Mouse (Mus musculus): ENCODE results near the gene Lgals2. TPM values are rescaled to one million over a fixed set of nuclear protein-coding genes. Genes with fewer than 3 reads are reported as not detected.
A peak's percentile ranks its signal among the peaks of the same experiment; 100 is the strongest.

Gene Lgals2
- polyA plus RNA-seq, 1 experiment from 2014 or later = not detected

DNA sequence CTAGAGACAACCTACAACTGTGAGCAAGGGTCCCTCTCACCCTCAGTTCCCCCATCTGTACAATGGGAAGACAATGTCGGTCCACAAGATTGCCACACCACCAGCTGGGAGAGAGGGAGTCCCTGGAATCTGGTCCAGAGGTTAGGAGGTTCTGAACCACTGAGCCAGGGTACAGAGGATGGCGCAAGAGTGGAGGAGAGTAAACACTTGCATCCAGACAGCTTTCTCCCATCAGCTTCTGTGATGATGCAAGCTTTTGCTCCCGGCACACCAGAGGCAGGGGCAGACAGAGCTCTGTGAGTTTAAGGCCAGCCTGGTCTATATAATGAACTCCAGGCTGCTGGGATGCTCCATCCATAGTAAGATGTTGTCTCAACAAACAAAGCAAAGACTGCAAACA, 15.1 kb downstream of the Lgals2 start:
- peak overlapping the region; percentile 7; the same call in 1 of the 2 replicates for H3K27ac ChIP-seq
- H3K9ac ChIP-seq = no peak overlapping the region
- H3K4me1 ChIP-seq = peaks cover 69% of the 10 kb centered on the region
- no peaks in the 10 kb centered on the region for H3K9me3 ChIP-seq (replicated peaks)
- no peak for ATAC-seq (ENCODE audit: low FRiP score)
- peaks cover 35% of the 10 kb centered on the region for H3K27me3 ChIP-seq
- 58% methylated on average over 3 of the region's 3 CpGs for WGBS
- no peak overlapping the region for H3K4me3 ChIP-seq
- H3K4me2 ChIP-seq (replicated peaks) = no peak overlapping the region
- no peaks in the 10 kb centered on the region for H3K36me3 ChIP-seq

DNA sequence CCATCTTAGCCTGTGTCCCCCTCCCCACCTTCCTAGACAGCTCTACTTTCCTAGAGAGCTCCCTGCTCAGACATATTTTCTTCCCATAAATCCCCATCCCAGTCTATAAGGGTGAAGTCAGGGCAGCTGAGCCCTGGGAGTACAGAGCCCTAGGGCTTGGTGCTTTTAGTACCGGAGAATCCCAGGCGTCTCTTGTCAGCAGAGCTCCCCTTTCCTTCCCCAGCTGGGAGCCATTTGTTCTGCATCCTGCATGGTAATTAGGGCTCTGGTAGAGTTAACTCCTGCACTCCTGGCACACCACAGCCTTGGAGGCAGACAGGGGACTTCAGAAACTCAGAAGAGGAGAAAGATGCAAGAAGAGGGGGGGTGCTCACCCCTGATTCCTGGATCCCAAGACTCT, 15.6 kb downstream of the Lgals2 start:
- Histone ChIP-seq H3K4me3 (no peak overlapping the region), H3K9ac (peak overlapping the region; percentile 36; the same call in 1 of the 2 replicates), H3K27ac (peak overlapping the region; percentile 73; the same call in 1 of the 2 replicates), H3K27me3 (peaks cover 34% of the 10 kb centered on the region), H3K4me1 (peaks cover 71% of the 10 kb centered on the region), H3K36me3 (no peaks in the 10 kb centered on the region), H3K9me3 (replicated peaks) (no peaks in the 10 kb centered on the region), H3K4me2 (replicated peaks) (peak overlapping the region; percentile 27; the same call in 1 of the 2 replicates)
- peak; percentile 58; the same call in 1 of the 2 replicates for ATAC-seq (ENCODE audit: low FRiP score)
- 0% methylated on average over 2 of the region's 2 CpGs for WGBS

DNA sequence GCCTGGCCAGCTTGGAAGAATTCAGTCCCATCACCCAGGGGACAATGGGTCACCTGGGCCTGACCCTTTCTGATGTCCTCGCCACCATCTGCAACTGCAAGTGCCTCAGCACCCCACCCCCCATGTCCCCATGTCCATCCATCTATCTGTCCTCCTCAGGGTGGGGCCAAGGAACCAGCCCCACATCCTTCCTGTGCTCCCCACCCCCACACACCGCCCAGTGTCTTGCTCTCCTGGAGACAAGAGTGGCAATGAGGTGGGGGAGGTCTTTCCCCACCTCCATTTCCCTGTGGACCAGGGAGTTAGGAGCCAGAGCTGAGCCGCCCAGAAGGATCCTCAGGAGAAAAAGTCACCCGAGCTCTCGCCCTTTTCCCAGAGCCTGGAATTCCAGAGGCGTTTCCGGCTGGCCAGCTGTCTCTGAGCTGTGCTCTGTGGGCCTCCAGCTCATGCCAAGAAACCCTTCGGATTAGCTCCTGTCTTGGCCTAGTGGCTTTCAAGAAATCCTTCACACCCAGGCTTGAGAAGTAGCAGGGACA, 19.2 kb downstream of the Lgals2 start:
- Histone ChIP-seq H3K4me1 (peaks cover 63% of the 10 kb centered on the region), H3K27me3 (peaks cover 3% of the 10 kb centered on the region; the same call in 1 of the 2 replicates), H3K36me3 (no peaks in the 10 kb centered on the region), H3K9me3 (replicated peaks) (no peaks in the 10 kb centered on the region), H3K4me3 (no peak overlapping the region), H3K27ac (peak overlapping the region; percentile 72), H3K4me2 (replicated peaks) (no peak overlapping the region), H3K9ac (no peak overlapping the region)
- ATAC-seq (ENCODE audit: low FRiP score) = no peak
- WGBS = 36% methylated on average over 8 of the region's 8 CpGs

DNA sequence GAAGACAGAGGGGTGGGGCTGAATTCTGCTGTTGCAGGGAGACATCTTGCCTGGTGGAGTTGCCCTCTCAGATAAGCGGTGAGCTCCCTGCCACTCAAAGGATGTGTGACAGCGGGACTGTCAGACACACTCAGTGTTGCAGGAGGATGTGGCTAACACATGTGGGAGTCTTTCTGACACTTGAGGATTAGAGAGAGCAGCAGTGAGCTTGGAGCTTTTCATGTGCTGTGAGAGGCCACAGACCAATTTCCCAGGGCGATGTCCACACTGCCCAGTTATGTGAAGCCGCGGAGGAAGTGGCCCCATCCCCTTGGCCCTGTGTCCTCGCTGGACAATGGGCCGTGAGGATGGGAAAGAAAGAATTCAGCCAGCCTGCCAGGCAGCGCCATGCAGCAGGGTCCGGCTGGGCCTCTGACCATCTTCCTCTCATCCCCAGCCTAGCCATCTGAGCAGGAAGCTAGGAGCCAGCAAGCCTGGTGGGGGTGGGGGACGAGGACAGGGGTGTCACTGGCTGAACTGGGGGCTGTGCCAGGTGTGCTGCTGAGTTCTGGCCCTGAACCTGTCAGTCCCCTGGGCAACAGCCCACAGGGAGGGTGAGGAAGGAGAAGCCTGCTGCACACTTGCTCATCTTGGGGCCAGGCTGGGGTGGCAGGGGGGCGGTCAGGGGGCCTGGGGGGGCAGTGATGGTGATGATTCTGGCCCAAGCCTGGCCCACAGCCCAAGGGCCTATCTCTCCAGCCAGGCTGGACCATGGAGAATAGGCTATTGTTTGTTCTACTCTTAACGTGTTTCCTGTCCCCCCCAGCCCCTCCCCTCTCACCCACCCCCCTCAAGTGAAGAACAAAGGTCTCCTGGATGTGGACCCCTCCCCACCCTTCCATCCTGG, 19.9 kb downstream of the Lgals2 start:
- Histone ChIP-seq H3K4me3 (no peak overlapping the region), H3K36me3 (no peaks in the 10 kb centered on the region), H3K27ac (peak overlapping the region; percentile 72), H3K4me1 (peaks cover 56% of the 10 kb centered on the region), H3K9me3 (replicated peaks) (no peaks in the 10 kb centered on the region), H3K27me3 (no peaks in the 10 kb centered on the region), H3K9ac (no peak overlapping the region), H3K4me2 (replicated peaks) (no peak overlapping the region)
- WGBS = 8% methylated on average over 12 of the region's 12 CpGs
- no peak for ATAC-seq (ENCODE audit: low FRiP score)

DNA sequence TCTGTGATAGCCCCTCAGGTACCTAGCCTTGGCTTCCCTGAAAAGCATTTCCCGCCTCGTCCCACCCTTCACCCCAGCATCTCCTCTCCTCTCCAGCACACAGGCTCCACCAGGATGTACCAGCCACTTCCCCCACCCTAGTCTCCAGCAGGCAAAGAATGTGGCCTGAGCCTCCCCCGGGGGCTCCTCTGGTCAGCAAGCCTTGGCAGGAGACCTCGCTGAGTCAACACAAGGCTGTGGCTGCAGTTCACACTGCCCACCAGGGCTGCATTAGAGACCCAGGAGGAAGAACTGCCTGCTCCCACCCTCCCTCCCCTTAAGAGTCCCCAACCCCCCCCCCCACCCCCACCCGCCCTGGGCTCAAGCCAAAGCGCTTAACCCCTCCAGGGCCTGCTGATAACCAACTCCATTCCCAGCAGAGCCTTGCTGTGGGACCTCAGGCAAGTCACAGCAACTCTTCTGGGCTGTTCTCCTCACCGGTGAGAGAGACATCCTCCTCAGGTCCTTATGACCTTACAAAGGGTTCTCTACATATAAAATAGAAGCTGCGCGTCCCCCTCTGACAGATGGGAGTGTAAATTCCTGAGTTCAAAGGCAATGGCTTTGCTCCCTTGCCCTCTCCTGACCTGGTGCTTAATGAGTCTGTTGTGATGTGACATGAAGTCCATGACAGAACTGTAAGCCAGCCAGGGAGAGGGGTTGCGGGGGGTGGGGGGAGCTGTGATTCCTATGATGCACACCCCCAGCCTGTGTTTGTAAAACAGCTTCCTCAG, 20.9 kb downstream of the Lgals2 start:
- Histone ChIP-seq H3K27me3 (no peaks in the 10 kb centered on the region), H3K4me1 (peaks cover 46% of the 10 kb centered on the region), H3K9me3 (replicated peaks) (no peaks in the 10 kb centered on the region), H3K4me3 (no peak overlapping the region), H3K36me3 (no peaks in the 10 kb centered on the region), H3K4me2 (replicated peaks) (no peak overlapping the region), H3K9ac (peak overlapping the region; percentile 24; the same call in 1 of the 2 replicates), H3K27ac (peak overlapping the region; percentile 72; the same call in 1 of the 2 replicates)
- WGBS = 48% methylated on average over 10 of the region's 10 CpGs
- no peak for ATAC-seq (ENCODE audit: low FRiP score)

DNA sequence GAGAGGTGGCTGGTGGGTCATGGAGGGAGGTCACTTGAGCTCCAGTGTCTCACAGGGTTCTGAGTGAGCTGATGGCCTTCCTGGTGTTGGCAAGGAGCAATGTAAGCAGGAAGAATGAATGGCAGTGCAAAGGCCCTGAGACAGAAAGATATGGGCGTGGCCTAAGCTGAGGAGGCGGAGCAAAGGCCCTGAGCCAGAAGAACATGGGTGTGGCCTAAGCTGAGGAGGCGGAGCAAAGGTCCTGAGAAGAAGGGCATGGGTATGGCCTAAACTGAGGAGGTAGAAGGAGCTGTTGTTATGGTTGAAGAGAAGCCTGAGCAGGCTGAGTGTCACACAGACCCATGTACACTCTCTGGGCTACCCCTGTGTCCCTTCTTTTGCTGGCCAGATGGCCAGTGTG, 21.7 kb downstream of the Lgals2 start:
- Histone ChIP-seq H3K4me2 (replicated peaks) (no peak overlapping the region), H3K4me1 (peaks cover 39% of the 10 kb centered on the region), H3K9ac (no peak overlapping the region), H3K4me3 (no peak overlapping the region), H3K27me3 (peaks cover 3% of the 10 kb centered on the region; the same call in 1 of the 2 replicates), H3K27ac (peak overlapping the region; percentile 40; the same call in 1 of the 2 replicates), H3K36me3 (no peaks in the 10 kb centered on the region), H3K9me3 (replicated peaks) (no peaks in the 10 kb centered on the region)
- 92% methylated on average over 3 of the region's 3 CpGs for WGBS
- 0 out of 2 replicates have a peak, but pooled peaks have one; percentile 17 for ATAC-seq (ENCODE audit: low FRiP score)

DNA sequence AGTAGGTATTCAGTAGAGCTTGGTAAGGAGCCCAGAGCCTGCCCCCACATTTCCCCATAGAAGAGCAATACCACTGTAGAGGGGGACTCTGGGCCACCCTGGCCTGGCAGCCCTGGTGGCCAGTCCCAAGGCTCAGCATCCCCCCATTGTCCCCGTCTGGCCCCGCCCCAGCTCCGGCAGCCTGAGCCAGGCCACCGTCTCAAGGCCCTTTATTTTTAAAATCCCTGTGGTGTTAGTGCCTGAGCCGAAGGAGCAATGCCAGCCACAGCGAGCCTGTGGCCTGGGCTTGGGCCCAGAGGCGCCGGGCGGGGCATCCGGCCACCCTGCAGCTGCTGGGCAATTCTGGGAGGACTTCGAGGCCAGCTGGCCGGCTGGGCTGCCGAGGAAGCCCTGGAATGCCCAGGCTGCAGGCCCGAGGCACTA, 22.6 kb downstream of the Lgals2 start:
- Histone ChIP-seq H3K36me3 (no peaks in the 10 kb centered on the region), H3K4me2 (replicated peaks) (no peak overlapping the region), H3K4me3 (no peak overlapping the region), H3K9me3 (replicated peaks) (no peaks in the 10 kb centered on the region), H3K27ac (peak overlapping the region; percentile 66), H3K9ac (peak overlapping the region; percentile 35; the same call in 1 of the 2 replicates), H3K4me1 (peaks cover 43% of the 10 kb centered on the region), H3K27me3 (peaks cover 10% of the 10 kb centered on the region; the same call in 1 of the 2 replicates)
- peak; percentile 47 for ATAC-seq (ENCODE audit: low FRiP score)
- 12% methylated on average over 14 of the region's 14 CpGs for WGBS

DNA sequence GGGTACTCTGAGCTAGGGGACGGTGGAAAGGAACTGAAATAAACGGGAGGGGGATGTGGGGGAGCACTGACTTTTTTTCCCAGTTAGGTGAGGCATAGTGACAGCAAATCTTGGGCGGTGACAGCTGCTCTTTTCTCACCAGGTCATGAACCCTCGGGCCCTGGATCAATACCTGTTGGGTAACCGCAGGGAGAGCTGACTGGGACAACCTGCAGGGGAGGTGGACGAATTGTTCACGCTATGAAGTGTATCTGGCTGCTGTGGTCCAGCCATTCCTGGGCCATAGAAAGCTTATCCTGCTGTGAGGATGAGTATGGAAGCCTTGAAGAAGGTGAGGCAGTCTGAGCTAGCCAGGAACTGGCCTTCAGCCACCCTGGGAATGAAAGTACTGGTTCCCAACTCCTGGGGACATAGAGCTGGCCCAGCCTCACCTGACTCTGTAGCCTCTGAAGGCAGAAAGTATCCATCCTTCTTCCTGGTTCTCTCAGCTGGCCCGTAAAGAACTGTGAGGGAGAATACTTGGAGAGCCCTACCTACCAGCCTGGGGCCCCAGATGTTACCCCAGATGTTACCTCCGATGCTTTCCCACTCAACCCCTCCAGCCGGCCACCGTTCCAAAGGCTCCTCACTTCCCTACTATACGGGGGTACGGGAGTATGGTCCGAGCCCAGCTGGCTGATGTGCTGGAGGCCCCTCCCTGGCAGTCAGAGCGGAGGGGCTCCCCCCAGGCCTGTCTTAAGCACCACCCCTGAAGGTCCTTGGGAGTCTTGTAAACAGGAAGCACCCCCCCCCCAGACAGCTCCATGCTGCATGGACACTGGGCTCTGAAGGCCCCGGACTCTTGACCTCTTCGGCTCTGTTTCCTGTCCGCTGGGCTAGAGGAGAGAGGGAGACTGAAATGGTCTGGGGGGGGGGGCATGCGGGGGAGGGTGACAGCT, 23.3 kb downstream of the Lgals2 start:
- Histone ChIP-seq H3K9ac (0 out of 2 replicates have a peak overlapping the region, but pooled peaks have one; percentile 35), H3K4me1 (peaks cover 43% of the 10 kb centered on the region), H3K4me3 (no peak overlapping the region), H3K4me2 (replicated peaks) (no peak overlapping the region), H3K9me3 (replicated peaks) (no peaks in the 10 kb centered on the region), H3K27ac (peak overlapping the region; percentile 66; the same call in 1 of the 2 replicates), H3K36me3 (no peaks in the 10 kb centered on the region), H3K27me3 (peaks cover 17% of the 10 kb centered on the region)
- 0 out of 2 replicates have a peak, but pooled peaks have one; percentile 15 for ATAC-seq (ENCODE audit: low FRiP score)
- WGBS = 50% methylated on average over 18 of the region's 19 CpGs

DNA sequence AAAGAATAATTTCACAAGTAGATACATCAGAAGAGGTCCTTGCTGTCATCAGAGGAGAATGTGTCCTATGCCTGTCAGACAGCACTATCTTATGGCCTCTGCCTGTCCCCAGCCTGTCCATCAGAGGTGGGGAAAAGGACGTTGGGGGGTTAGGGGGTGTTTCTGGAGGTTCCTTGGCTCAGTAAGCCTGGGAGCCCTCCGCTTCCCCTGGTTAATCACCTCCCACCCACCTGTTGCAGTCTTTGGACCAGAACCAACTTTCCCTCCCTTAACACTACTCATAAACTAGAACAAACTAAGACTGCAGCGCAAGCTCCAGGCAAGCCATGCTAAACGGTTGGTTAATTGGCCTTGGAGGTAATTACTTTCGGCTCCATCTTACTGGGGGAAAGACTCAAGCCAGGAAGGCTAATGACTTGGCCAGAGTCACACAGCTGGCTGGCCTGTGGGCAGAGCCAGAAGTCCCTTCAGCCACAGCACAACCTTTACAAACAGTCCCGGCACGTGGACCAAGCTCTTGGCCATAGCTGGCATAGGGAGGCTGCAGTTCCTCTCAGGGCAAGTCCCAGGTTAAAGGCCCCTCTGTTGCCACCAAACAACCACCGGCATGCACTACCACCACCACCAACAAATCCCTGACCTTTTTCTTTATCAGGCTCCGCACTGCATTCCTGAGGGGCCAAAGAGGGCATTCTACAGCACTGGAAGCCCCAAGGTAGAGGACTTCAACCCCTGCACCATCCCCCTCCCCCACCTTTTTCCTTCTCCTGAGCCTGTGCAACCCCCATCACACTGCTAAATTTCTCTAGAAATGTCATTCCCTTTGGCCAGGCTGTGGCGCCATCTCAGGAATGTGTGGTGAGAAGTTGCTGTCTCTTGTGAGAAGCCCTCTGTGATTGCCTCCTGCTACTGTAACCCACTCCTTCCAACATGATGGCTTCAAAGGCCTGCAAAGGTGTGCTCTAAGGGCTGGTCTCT, 24.3 kb downstream of the Lgals2 start:
- Histone ChIP-seq H3K27ac (no peak overlapping the region), H3K4me2 (replicated peaks) (no peak overlapping the region), H3K36me3 (no peaks in the 10 kb centered on the region), H3K9ac (no peak overlapping the region), H3K4me1 (peaks cover 40% of the 10 kb centered on the region), H3K27me3 (peaks cover 20% of the 10 kb centered on the region), H3K9me3 (replicated peaks) (no peaks in the 10 kb centered on the region), H3K4me3 (no peak overlapping the region)
- WGBS = 78% methylated on average over 10 of the region's 10 CpGs
- no peak for ATAC-seq (ENCODE audit: low FRiP score)

DNA sequence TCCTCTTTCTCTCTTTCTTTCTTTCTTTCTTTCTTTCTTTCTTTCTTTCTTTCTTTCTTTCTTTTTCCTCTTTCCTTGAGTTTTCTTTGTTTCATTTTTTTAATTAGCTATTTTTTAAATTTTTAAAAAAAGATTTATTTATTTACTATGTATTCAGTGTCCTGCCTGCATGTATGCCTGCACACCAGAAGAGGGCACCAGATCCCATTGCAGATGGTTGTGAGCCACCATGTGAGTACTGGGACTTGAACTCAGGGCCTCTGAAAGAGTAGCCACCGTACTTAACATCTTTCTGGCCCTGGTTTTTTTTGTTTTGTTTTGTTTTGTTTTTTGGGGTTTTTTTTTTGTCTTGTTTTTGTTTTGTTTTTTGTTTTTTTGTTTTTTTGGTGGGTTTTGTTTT, 25.7 kb downstream of the Lgals2 start:
- Histone ChIP-seq H3K9ac (no peak overlapping the region), H3K9me3 (replicated peaks) (no peaks in the 10 kb centered on the region), H3K4me2 (replicated peaks) (no peak overlapping the region), H3K27ac (no peak overlapping the region), H3K36me3 (no peaks in the 10 kb centered on the region), H3K4me3 (no peak overlapping the region), H3K27me3 (peaks cover 20% of the 10 kb centered on the region), H3K4me1 (peaks cover 26% of the 10 kb centered on the region)
- 93% methylated on average over 1 of the region's 1 CpGs for WGBS
- ATAC-seq (ENCODE audit: low FRiP score) = no peak
